Mouse (Mus musculus) hindbrain, embryonic 13.5 days (tissue): ENCODE data around the gene Llcfc1. TPM values are rescaled to one million over a fixed set of nuclear protein-coding genes. Genes with fewer than 3 reads are reported as not detected.

Experiments used
- ATAC-seq: fragments of 200-750 bp; cut with Nextera tagmentation; 2 replicates; pipeline ENCODE4 v1.8.0; 2017; ENCODE audit warnings: moderate TSS enrichment; ENCODE audit not compliant: low FRiP score
- H3K27ac ChIP-seq: fragments of 300-500 bp; sonication (generic); 2 replicates; pipeline ENCODE4 v1.5.1; 2015; ENCODE audit warnings: inconsistent platforms, mild to moderate bottlenecking, moderate library complexity
- H3K27me3 ChIP-seq: fragments of 300-500 bp; sonication (generic); 2 replicates; pipeline ENCODE4 v1.6.1; 2015; ENCODE audit warnings: mild to moderate bottlenecking, inconsistent platforms
- H3K36me3 ChIP-seq: fragments of 300-500 bp; sonication (generic); 2 replicates; pipeline ENCODE4 v1.6.1; 2015; ENCODE audit warnings: mild to moderate bottlenecking, inconsistent platforms
- H3K4me1 ChIP-seq: fragments of 300-500 bp; sonication (generic); replicated peaks from 2 replicates; pipeline ENCODE4 v1.6.1; 2015; ENCODE audit warnings: inconsistent platforms
- H3K4me2 ChIP-seq: fragments of 300-500 bp; sonication (generic); 2 replicates; pipeline ENCODE4 v1.6.1; 2015; ENCODE audit warnings: inconsistent platforms, mild to moderate bottlenecking, moderate library complexity
- H3K4me3 ChIP-seq: fragments of 300-500 bp; sonication (generic); 2 replicates; pipeline ENCODE4 v1.5.1; 2015; ENCODE audit warnings: mild to moderate bottlenecking, inconsistent platforms
- H3K9ac ChIP-seq: fragments of 300-500 bp; sonication (generic); 2 replicates; pipeline ENCODE4 v1.6.1; 2015; ENCODE audit warnings: mild to moderate bottlenecking, inconsistent platforms
- H3K9me3 ChIP-seq: fragments of 300-500 bp; sonication (generic); 2 replicates; pipeline ENCODE4 v1.6.1; 2016; ENCODE audit warnings: inconsistent platforms
- WGBS: fragments of 180-500 bp; shearing (Covaris S2); methylation state at CpG from one replicate; pipeline ENCODE4 v1.1.7; 2015; 5-methylcytosine and 5-hydroxymethylcytosine counted together
- polyA plus RNA-seq: library from polyadenylated mRNA; unstranded; fragments of >200 nt; fragmentation: Nextera tagmentation; extraction: Ambion mirVana; gene quantifications from 2 replicates; pipeline ENCODE4 v1.2.1, GENCODE M21; 2015

Gene Llcfc1
- polyA plus RNA-seq, 1 experiment from 2014 or later, result not detected

- WGBS, result 96% methylated on average over 2 of the region's 2 CpGs
- H3K36me3 ChIP-seq, result no peaks in the 10 kb centered on the region
- no peak overlapping the region for H3K27ac ChIP-seq
- no peak overlapping the region for H3K4me3 ChIP-seq
- ATAC-seq, result no peak
- H3K9me3 ChIP-seq, result no peaks in the 10 kb centered on the region
- no peaks in the 10 kb centered on the region for H3K27me3 ChIP-seq
- H3K9ac ChIP-seq, result no peak overlapping the region
- H3K4me1 ChIP-seq, result no peaks in the 10 kb centered on the region
- no peak overlapping the region for H3K4me2 ChIP-seq
These were observed 37.2 kb downstream of the Llcfc1 start for GRCm38 (mm10) chr6:41721430-41721829.

- Histone ChIP-seq H3K27ac (no peak overlapping the region), H3K27me3 (no peaks in the 10 kb centered on the region), H3K9ac (no peak overlapping the region), H3K4me3 (no peak overlapping the region), H3K36me3 (no peaks in the 10 kb centered on the region), H3K9me3 (no peaks in the 10 kb centered on the region), H3K4me1 (no peaks in the 10 kb centered on the region), H3K4me2 (no peak overlapping the region)
- no peak for ATAC-seq
- WGBS, result 84% methylated on average over 1 of the region's 1 CpGs
These were observed 43.9 kb downstream of the Llcfc1 start for GRCm38 (mm10) chr6:41727989-41728609.

- Histone ChIP-seq H3K9ac (no peak overlapping the region), H3K4me3 (no peak overlapping the region), H3K4me1 (no peaks in the 10 kb centered on the region), H3K4me2 (no peak overlapping the region), H3K27me3 (no peaks in the 10 kb centered on the region), H3K9me3 (no peaks in the 10 kb centered on the region), H3K27ac (no peak overlapping the region), H3K36me3 (no peaks in the 10 kb centered on the region)
- WGBS, result 92% methylated on average over 5 of the region's 5 CpGs
- no peak for ATAC-seq
These were observed 50.7 kb downstream of the Llcfc1 start for GRCm38 (mm10) chr6:41734719-41735470.

Other genes with a start within 250 kb of the Llcfc1 start
- gene Gm10334, start 238.3 kb upstream of the Llcfc1 start, polyA plus RNA-seq, result 0.19 TPM in 1 of 2 replicates, not detected in the other
- not detected in 2 replicates for gene Prss1, start 225.5 kb upstream of the Llcfc1 start, polyA plus RNA-seq
- gene Prss2, start 162.6 kb upstream of the Llcfc1 start, polyA plus RNA-seq, result not detected in 2 replicates
- 28.3 and 29.5 TPM in 2 replicates for gene Ephb6, start 78.9 kb upstream of the Llcfc1 start, polyA plus RNA-seq
- 0.70 and 0.87 TPM in 2 replicates for gene Trpv6, start 48.0 kb upstream of the Llcfc1 start, polyA plus RNA-seq
- not detected in 2 replicates for gene Trpv5, start 3.7 kb upstream of the Llcfc1 start, polyA plus RNA-seq
- 0.96 and 1.0 TPM in 2 replicates for gene Kel, start 19.9 kb downstream of the Llcfc1 start, polyA plus RNA-seq
- gene Olfr459, start 90.7 kb downstream of the Llcfc1 start, polyA plus RNA-seq, result not detected in 2 replicates
- not detected in 2 replicates for gene Pip, start 163.1 kb downstream of the Llcfc1 start, polyA plus RNA-seq
- not detected in 2 replicates for gene Sval2, start 168.6 kb downstream of the Llcfc1 start, polyA plus RNA-seq